Mouse (Mus musculus): ENCODE measurements around the gene Ldlrad3. TPM values are rescaled to one million over a fixed set of nuclear protein-coding genes. Genes with fewer than 3 reads are reported as not detected.

The Ldlrad3 gene
- total and polyA plus RNA-seq, 3 experiments = 3.5 to 6.1 TPM; not detected in 1

DNA sequence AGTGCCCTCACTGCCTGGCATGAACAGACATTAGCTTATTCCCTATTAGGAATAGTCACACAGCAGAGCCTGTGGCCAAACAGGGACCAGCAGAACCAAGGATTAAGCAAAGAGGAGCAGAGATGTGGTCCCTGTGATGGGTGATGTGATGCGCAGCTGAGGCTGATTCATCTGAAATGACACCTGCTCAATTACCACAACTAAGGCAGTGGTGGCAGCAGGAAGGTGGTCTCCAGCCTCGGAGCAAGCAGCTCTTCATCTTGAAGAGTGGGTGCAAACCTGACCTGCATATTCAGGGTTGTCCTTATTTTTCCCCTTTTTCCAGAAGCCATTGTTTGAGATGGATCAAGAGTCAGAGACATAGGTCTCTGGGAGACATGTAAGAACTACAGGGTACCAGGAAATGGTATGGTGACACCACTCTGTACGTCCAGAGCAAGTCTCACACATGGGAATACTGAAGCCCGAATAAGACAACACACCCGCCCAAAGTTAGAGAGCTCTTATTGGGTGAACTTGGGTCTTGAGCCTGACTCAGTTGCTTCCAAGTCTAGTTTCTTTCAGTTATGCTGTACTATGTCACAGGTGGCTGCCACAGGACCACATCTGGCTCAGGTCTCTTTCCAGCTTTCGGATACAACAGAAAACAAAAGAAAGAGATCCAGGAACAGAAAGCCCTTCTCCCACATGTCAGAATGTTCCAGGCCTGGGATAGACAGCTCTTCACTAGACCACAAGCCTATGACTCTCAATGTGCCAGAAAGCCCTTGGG, 112.7 kb downstream of the Ldlrad3 start:
- Histone ChIP-seq H3K27ac (ENCODE audit: control insufficient read depth, low read depth, low read length) (no peak overlapping the region), H3K36me3 (ENCODE audit: control insufficient read depth in 1 of 2, insufficient read depth in 2 of 2, low read length in 2 of 2) (no peaks in the 10 kb centered on the region), H3K27me3 (ENCODE audit: control insufficient read depth in 1 of 2, insufficient read depth in 2 of 2, low read length in 2 of 2) (no peaks in the 10 kb centered on the region), H3K9me3 (replicated peaks; ENCODE audit: insufficient read depth, low read length) (no peaks in the 10 kb centered on the region), H3K9ac (ENCODE audit: control insufficient read depth, low read depth, low read length, poor library complexity, severe bottlenecking) (no peak overlapping the region), H3K79me2 (ENCODE audit: control insufficient read depth, insufficient read depth, low read length, poor library complexity) (no peaks in the 10 kb centered on the region), H3K4me1 (ENCODE audit: control insufficient read depth in 1 of 2, insufficient read depth in 2 of 2, low read length in 2 of 2) (no peaks in the 10 kb centered on the region), H3K4me3 (ENCODE audit: control insufficient read depth in 1 of 2, insufficient read depth in 1 of 2, low read depth in 2 of 2, low read length in 2 of 2) (no peak overlapping the region)
- TF ChIP-seq SIN3A (IDR thresholded peaks at IDR 0.05; ENCODE audit: low read length) (no peak), HCFC1 (IDR thresholded peaks at IDR 0.05; ENCODE audit: low read depth, low read length) (no peak), ZNF384 (IDR thresholded peaks at IDR 0.05; ENCODE audit: low read depth, low read length) (no peak), GATA1 (IDR thresholded peaks at IDR 0.05; ENCODE audit: low read depth, low read length) (no peak), SMC3 (IDR thresholded peaks at IDR 0.05; ENCODE audit: low read depth, low read length) (no peak), ZMIZ1 (IDR thresholded peaks at IDR 0.05; ENCODE audit: low read depth, low read length) (no peak), RCOR1 (IDR thresholded peaks at IDR 0.05; ENCODE audit: low read depth, low read length) (no peak)
- DNase-seq (ENCODE audit: low read depth, low spot score) = no peak

DNA sequence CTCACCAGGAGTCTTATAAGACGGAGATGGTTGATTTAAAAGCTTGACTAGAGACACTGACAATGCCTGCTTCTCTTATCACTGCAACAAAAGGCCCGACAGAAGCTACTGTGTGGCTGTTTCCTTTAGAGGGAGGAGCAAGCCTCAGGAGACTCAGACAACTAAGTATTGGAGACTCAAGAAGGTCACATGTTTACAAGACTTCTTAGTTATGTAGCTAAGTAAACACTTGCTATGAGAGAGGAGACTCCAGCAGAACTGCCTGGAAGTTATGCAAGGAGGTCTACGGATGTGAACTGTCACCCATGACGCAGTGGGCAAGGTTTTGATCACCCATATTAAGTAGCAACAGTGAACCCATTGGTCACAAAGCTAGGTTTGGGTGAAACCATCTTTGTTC, 113.3 kb downstream of the Ldlrad3 start:
- H3K27ac ChIP-seq (ENCODE audit: control insufficient read depth, low read depth, low read length) = no peak overlapping the region
- H3K4me3 ChIP-seq (ENCODE audit: control insufficient read depth in 1 of 2, insufficient read depth in 1 of 2, low read depth in 2 of 2, low read length in 2 of 2) = no peak overlapping the region
- no peaks in the 10 kb centered on the region for H3K27me3 ChIP-seq (ENCODE audit: control insufficient read depth in 1 of 2, insufficient read depth in 2 of 2, low read length in 2 of 2)
- H3K4me1 ChIP-seq (ENCODE audit: control insufficient read depth in 1 of 2, insufficient read depth in 2 of 2, low read length in 2 of 2) = no peaks in the 10 kb centered on the region
- no peaks in the 10 kb centered on the region for H3K9me3 ChIP-seq (replicated peaks; ENCODE audit: insufficient read depth, low read length)
- no peaks in the 10 kb centered on the region for H3K79me2 ChIP-seq (ENCODE audit: control insufficient read depth, insufficient read depth, low read length, poor library complexity)
- H3K9ac ChIP-seq (ENCODE audit: control insufficient read depth, low read depth, low read length, poor library complexity, severe bottlenecking) = no peak overlapping the region
- no peak for DNase-seq (ENCODE audit: low read depth, low spot score)
- no peak for TF ChIP-seq E2F4 (IDR thresholded peaks at IDR 0.05; ENCODE audit: borderline replicate concordance, low read depth, low read length)
- no peak for TF ChIP-seq JUND (IDR thresholded peaks at IDR 0.05; ENCODE audit: low read depth, low read length)
- TF ChIP-seq MXI1 (IDR thresholded peaks at IDR 0.05; ENCODE audit: low read depth, low read length) = no peak
- no peak for TF ChIP-seq HCFC1 (IDR thresholded peaks at IDR 0.05; ENCODE audit: low read depth, low read length)
- TF ChIP-seq EP300 (IDR thresholded peaks at IDR 0.05; ENCODE audit: low read depth in 1 of 2, low read length in 2 of 2) = no peak
- no peak for TF ChIP-seq POLR2AphosphoS2 (IDR thresholded peaks at IDR 0.05; ENCODE audit: low read length)
- TF ChIP-seq BHLHE40 (IDR thresholded peaks at IDR 0.05; ENCODE audit: borderline replicate concordance, low read depth, low read length) = no peak
- TF ChIP-seq MYB (IDR thresholded peaks at IDR 0.05; ENCODE audit: low read depth, low read length) = no peak
- TF ChIP-seq ETS1 (IDR thresholded peaks at IDR 0.05; ENCODE audit: low read depth, low read length) = no peak
- no peak for TF ChIP-seq SMC3 (IDR thresholded peaks at IDR 0.05; ENCODE audit: low read depth, low read length)
- no peak for TF ChIP-seq MAX (IDR thresholded peaks at IDR 0.05; ENCODE audit: low read length)
- no peak for TF ChIP-seq ZNF384 (IDR thresholded peaks at IDR 0.05; ENCODE audit: low read depth, low read length)
- TF ChIP-seq GATA1 (IDR thresholded peaks at IDR 0.05; ENCODE audit: low read depth, low read length) = no peak
- no peak for TF ChIP-seq NELFE (IDR thresholded peaks at IDR 0.05; ENCODE audit: low read depth, low read length)
- H3K36me3 ChIP-seq (ENCODE audit: control insufficient read depth in 1 of 2, insufficient read depth in 2 of 2, low read length in 2 of 2) = no peaks in the 10 kb centered on the region
